Mouse (Mus musculus): ENCODE results near the gene Lrrn4. TPM values are rescaled to one million over a fixed set of nuclear protein-coding genes. Genes with fewer than 3 reads are reported as not detected.

Lrrn4 gene
- polyA plus RNA-seq, 1 experiment from 2014 or later = not detected

Other genes starting within 250 kb of the Lrrn4 start
- gene Shld1, start 194.0 kb downstream of the Lrrn4 start, polyA plus RNA-seq (2014; fragmentation: Nextera tagmentation; extraction: Ambion mirVana) = 25.8 and 30.8 TPM in 2 replicates
- gene Chgb, start 99.6 kb downstream of the Lrrn4 start, polyA plus RNA-seq (2014; fragmentation: Nextera tagmentation; extraction: Ambion mirVana) = 23.1 and 27.0 TPM in 2 replicates
- 24.0 and 29.7 TPM in 2 replicates for gene Trmt6, start 64.8 kb downstream of the Lrrn4 start, polyA plus RNA-seq (2014; fragmentation: Nextera tagmentation; extraction: Ambion mirVana)
- 9.3 and 9.5 TPM in 2 replicates for gene Mcm8, start 64.8 kb downstream of the Lrrn4 start, polyA plus RNA-seq (2014; fragmentation: Nextera tagmentation; extraction: Ambion mirVana)
- gene Crls1, start 34.2 kb downstream of the Lrrn4 start, polyA plus RNA-seq (2014; fragmentation: Nextera tagmentation; extraction: Ambion mirVana) = 8.2 and 8.9 TPM in 2 replicates
- not detected in 2 replicates for gene Fermt1, start 65.0 kb upstream of the Lrrn4 start, polyA plus RNA-seq (2014; fragmentation: Nextera tagmentation; extraction: Ambion mirVana)